Mouse (Mus musculus) spleen, postnatal 14 days (tissue): ENCODE measurements around the gene Gpr37l1.
A peak's percentile ranks its signal among the peaks of the same experiment; 100 is the strongest.

ENCODE experiments used
- DNase-seq, 2 experiments: peaks; one replicate each; pipeline ENCODE4 v3.0.0; 2021 to 2022; ENCODE audit warnings: low spot score in 2 of 2

Gpr37l1 gene

DNA sequence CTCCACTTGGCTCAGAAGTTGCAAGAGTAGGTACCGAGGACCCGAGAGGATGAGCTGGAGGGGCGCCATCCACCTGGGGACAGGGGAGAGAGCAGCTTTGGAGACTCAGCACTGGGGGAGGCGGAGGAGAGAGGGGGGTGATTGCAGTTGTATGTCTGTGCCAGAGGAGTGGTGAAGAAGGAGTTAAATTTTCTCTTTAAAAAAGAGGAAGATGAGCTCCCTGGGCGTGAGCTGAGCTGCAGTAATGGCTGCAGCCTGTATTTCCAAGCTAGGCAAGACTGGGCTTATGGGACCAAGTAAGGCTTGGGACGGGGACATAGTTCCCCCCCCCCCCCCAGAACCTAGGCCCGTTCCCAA lies 19.8 kb downstream of the Gpr37l1 start:
- DNase-seq = no peak

DNA sequence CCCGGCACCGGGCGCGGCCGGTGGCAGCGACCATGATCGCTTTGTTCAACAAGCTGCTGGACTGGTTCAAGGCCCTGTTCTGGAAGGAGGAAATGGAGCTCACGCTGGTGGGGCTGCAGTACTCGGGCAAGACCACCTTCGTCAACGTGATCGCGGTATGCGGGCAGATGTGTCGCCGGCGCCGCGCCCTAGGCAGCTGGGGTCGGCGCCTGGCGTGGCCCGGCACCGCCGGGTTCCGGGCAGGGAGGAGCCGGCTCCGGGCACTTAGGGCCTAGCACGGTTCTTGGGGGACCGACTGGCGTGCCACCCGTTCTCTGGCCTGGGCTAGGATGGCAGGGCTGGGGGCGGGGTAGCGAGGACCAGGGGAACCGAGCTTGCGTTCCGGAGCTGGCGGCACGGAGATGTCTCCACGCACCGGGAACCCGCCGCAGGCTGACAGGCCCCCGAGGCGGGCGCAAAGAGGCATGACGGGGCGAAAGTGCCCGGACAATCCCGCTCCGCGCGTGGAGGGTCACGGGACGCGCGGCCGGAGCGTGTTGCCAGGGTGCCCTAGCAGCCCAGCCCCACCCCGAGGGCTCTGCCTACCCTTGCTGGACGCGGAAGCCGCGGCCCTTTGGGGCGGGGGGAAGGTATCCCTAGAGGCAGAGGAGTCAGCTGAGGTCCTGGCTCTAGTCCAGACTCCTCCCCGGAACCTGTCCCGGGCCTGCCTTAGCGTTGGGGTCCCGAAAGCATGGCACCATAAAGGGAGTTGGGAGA lies 20.4 kb downstream of the Gpr37l1 start:
- DNase-seq = peak; percentile 58 to 65

DNA sequence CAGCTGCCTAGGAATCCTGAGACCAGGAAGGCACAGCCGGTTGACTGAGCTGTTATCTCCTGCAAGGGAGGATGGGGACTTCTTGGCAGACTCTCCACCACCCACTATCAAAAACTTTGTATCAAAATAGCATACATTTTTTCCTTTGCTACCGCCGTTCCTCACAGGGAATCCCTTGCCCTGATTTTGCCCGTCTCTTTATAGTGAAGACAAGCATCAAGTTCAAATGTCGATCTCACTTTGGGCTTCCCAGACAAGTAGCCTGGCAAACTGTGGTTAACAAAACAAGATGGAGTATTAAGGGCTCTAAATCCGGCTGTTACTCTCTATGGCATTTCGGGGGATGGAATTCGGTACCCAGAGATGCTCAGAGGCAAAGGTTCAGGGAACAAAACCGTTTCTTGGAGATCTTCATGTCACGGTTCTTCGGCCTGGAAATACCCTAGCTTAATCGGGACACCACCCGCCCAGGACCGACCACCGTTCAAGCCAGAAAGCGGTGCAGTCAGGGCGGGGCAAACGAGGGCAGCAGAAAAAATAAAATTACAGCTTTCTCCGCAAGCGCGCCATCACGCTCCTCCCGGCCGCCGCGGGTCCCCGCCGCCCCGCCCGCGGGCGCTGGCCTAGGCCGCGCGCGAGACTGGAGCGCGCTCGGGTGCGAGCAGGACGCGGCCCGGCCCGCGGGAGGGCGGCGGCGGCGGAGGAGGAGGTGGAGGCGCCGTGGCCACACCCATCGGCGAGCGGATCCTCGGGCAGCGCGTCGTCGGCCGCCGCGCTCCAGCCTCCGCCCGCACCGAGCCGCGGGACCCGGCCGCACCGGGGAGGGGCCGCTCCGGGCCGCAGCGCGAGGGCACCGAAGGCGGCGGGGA lies 21.2 kb downstream of the Gpr37l1 start, which contains the start of gene Arl8a:
TSS of gene Arl8a (plus strand) at position 748 of the 869 bp plus-strand sequence.
- DNase-seq = peak; percentile 74 to 84

DNA sequence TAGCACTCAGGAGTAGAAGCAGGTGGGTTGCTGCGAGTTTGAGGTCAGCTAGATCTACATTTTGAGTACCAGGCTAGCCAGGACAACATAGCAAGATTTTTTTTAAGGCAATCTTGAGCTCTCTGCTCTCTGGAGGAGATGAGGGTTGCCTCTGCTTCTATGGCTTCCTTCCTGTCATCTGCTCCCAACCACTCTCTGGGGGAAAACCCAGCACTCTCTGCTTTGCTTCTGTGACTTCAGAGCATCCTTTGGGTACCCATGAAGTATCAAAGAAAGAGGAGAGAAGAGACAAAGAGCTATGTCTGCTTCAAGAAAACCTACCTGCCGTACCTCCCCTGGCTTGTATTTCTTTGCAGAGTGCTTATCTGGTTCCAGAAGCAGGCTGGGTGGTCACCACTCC lies 23.5 kb downstream of the Gpr37l1 start:
- DNase-seq = no peak

DNA sequence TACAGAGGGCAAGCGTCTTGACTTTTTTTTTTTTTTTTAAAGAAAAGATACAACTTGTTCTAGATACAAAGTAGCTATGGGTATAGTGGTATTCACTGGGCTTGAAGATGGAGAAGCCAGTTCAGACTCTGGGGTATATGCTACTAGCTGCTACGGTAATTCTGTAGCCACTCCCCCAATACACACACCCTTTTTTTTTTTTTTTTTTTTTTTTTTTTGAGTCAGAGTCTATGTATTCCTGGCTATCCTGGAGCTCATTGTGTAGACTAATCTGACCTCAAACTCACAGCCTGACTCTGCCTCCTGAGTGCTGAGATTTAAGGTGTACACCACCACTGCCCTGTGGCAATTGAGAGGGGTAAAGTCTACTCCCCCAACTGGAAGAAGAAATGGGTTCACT lies 25.0 kb downstream of the Gpr37l1 start:
- no peak for DNase-seq

DNA sequence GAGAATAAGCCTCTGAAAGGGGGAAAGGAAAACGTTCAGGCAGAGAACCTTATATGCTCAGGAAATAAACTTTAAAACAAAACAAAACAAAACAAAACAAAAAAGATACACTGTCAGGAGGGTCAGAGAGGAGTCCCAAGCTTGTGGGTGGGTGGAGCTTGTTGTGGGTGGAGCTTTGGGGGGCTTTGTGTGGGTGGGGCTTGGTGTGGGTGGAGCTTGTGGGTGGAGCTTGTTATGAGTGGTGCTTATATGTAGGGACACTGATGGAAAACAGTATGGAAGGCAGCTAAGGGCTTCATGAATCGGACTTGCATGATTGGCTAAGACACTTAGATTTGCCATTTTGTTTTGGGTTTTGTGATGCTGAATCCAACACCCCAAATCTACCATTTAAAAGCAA lies 27.6 kb downstream of the Gpr37l1 start:
- peak in 1 of 2 experiments; percentile 7 for DNase-seq

DNA sequence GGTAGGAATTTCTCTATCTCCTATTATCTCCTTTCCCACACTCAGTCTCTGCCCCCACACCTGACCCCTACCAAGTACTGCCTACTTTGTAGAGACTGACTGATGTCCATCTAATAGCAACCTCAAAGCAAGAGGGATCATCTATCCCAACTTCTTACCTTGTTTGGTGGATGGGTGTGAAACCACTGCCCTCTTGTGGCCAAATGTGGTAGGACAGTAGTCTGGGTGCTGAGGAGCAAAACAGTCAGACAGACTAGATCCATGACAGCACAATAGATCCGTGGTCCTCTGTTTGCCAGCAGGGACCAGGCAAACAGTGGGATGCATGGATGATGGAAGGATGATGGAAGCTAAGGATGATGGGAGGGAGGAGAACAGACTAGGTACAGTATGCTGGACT lies 31.0 kb downstream of the Gpr37l1 start:
- DNase-seq = peak; percentile 42 to 61

DNA sequence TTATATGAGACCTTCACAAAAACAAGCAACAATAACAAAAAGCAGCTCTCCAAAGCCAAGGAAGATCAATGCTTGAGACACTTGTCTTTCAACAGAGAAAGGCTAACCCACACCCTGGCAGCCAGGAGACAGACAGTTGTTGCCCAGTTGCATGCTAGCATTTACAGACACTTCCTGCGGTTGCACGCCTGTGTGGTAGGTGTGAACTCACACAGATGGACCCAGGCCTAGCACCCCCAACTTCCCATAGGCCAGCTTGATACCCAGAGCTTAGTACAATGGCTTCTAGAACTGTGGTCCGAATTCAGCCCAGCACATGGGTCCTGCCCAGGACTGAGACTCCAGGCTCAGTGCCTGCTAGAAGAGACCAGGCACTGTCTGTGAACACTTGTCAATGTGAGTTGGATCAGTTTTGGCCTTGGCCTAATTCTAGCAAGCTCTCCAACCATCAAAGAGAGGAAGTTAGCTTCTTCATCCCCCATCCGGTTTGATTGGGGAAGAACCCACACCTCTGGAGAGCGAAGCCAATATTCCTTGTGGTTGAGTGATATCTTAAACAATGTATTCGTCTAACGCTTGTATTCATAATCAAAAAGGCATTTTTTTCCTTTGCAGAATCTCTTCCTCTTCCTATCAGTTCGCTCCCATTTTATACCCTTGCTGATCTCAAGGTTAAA lies 32.2 kb downstream of the Gpr37l1 start:
- no peak for DNase-seq

DNA sequence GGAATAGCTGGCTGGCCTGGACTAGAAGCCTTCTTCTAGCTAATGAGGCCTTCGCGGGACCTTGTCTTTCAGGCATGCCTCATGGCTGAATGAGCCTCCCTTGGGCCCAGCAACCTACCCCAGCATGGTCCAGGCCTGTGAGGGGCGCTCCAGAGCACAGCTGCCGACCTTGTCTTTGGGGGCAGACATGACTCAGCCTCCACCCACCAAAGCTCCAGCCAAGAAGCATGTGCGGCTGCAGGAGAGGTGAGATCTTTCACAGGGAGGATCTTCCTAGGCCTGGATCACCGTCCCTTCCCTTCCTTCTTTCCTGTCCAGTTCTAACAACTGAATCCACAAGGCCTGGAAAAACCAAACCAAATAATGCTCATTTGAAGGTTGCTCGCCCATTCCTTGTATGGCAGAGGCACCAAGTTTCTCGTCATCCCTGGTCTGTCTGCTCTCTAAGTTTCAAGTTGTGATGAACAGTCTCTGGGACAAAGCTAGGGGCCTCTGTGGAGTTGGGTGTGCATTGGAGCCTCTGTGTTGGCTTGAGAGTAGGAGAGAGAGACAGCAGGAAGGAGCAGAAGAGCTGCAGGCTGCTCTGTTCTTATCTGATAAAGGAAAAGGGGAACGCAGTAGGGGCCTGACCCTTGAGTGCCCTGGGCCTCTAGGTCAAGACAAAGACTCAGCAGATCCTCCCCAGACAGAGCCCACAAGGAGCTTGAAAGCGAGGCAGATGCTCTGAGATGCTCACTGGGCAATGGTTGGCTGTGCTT lies 33.6 kb downstream of the Gpr37l1 start:
- DNase-seq = peak in 1 of 2 experiments; percentile 15

DNA sequence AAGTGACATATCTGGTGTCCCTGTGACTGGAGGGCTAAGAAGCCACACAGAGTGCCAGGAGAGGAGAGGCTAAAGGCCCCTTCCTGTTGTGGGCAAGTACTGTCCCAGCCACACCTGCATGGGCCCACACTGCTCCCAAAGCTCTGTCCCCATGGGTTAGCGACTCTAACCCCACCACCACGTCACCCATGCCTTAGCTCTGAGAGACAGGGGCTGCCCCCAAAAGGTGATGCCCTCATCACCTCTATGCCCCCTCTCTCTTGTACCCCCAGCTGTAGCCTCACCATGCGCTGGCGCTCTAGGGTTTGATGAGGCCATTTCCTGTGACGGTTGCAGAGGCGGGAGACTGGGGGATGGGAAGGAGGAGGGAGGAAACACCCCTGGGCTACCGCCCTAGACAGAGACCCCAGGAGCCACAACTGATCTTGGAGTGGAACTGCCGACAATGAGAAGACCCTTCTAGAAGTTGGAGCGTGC lies 34.5 kb downstream of the Gpr37l1 start:
- peak in 1 of 2 experiments; percentile 33 for DNase-seq

DNA sequence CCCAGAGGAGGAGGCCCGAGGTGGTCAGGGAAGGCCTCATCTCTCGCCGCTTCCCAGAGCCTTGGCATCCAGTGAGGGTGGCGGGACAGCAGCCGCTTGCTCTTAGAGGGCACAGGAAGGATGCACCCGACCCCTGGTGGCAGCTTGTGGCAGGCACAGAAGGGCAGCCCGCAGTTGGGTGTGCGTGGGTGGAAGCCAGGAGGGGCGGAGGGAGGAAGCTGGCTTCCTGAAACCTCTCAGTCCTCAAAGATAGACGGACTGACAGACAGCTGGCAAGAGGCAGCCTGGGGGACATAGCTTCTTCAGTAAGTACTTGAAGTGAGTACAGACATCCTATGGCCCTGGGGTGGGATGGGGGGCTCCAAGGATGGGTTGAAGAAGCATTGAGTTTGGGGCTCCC lies 35.0 kb downstream of the Gpr37l1 start, which contains the start of gene Ptpn7:
TSS of gene Ptpn7 (plus strand) at position 228 of the 400 bp plus-strand sequence.
- DNase-seq = peak; percentile 81 to 89

DNA sequence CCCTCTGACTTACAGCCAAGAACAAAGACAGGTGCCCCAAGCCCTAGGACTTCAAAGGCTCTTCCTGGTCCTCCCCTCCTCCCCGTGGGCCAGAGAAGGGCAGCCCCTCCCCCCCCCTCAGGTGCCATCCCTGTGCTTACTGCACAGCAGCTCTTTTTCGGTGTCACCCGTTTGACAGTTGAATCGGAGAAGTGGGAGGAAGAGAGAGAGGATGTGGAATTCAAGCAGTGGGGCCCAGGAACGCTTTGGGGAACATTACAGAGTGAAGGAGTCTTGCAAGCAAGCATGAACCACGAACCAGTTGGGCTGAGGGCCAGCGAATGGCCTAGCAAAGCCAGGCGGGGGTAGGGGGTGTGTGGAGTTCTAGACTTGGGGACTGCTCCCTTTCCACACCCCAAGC lies 35.9 kb downstream of the Gpr37l1 start:
- DNase-seq = no peak

DNA sequence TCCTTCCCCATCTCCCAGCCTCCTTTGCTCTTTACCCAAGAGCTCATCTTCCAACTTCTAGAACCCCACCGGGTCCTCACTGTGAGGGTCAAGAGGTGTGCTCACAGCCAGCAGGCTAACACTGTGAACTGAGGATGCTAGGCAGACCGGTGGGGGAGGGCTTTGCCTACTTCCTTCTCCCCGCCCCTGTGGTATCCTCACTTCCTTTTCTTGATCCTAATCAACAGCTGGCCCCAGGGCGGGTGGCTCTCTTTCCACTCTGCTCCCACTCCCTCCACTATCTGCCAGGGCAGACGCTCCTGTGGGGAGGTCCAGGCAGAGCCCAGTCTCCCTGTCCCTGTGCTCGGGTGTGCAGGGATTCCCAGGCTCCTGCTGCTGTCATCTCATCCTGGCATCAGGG lies 36.4 kb downstream of the Gpr37l1 start:
- peak; percentile 39 to 52 for DNase-seq

DNA sequence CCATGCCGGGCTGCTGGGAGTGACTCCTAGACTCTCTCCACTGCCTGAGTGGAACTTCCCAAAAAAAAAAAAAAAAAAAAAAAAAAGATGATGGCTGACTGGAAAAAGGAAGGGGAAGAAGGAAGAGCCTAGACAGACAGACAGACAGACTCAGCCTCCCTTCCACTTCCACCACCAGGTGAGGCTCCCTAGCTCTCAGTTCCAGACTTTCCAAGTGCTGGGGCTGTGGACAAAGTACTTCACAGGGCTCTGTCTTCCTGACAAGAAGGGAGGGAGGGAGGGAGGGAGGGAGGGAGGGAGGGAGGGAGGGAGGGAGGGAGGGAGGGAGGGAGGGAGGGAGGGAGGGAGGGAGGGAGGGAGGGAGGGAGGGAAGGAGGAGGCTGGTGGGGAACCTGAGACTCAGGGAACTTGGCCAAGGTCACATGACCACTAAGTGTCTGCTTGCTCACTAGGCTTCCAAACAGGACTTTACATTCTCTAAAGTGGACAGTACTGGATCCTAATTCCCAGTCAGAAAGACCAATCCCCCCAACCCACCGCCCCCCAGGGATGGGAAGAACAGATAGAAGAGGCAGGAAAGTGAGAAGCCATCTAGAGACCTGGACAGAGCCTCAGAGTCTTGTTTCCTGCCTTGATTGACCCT lies 37.0 kb downstream of the Gpr37l1 start:
- DNase-seq = no peak

DNA sequence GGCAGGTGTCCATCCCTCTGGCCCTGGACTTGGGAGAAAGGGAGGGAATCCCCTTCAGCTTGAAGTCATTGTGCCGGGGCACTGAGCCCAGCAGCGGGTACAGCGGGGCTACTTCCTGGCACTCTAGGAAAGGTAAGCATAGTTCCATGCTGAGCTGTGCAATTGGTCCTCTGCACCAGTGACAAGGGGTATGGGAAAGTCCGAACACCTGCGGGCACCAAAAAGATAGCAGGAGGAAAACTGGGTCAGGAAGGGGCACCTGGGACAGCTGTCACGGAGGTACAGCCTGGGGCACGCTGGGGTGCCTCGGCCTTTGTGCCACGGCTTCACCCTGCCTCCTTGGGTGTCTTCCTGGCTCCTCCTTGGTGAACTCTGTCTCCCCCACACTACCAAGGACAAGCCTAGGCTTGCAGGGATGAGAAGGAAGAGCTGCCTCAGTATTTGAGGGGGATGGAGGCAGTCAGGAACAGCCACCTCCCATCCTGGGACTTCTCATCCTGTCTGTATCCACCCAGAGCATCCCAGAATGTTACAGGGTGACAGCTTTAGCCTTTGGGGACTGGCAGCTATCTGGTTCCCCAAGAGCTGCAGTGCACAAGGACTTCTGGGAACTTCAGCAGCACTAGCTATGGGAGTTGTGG lies 37.8 kb downstream of the Gpr37l1 start:
- no peak for DNase-seq

DNA sequence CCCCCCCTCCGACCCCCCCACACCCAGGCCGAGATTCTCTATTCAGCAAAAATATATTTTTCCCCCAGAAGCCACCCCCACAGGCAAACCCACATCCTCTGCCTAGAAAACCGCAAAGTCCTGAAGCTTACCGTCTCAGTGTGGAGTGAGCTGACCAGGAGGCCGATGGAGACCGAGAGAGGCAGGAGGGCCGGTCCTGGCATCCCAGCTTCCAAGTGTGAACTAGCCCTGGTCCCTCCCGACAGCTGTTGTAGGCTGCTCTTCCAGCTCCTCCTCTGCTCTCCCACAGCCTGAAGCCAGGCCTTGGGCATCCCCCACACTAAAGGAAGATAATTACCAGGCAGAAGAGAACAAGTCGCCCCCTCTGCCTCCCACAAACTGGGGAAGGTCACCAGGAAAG lies 38.5 kb downstream of the Gpr37l1 start:
- DNase-seq = no peak

DNA sequence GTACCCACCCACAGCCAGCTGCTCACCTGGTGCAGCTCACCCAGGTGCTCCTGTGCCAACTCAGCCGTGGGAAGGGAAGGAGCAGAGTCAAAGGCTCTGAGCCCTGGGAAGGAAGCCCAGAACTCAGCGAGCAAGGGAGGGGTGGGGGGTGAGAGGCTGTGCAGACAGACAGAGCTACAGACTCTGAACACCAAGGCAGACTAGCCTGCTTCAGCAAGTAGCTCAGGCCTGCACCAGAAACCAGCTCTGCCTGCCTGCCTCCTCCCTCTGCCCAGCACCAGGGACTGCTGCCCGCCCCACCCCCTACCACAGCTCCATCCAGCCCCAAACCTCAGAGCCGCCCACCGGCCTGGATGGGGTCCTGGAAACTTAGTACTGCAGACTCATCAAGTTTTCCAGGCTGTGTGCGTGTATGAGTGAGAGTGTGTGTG lies 39.5 kb downstream of the Gpr37l1 start:
- DNase-seq = no peak

DNA sequence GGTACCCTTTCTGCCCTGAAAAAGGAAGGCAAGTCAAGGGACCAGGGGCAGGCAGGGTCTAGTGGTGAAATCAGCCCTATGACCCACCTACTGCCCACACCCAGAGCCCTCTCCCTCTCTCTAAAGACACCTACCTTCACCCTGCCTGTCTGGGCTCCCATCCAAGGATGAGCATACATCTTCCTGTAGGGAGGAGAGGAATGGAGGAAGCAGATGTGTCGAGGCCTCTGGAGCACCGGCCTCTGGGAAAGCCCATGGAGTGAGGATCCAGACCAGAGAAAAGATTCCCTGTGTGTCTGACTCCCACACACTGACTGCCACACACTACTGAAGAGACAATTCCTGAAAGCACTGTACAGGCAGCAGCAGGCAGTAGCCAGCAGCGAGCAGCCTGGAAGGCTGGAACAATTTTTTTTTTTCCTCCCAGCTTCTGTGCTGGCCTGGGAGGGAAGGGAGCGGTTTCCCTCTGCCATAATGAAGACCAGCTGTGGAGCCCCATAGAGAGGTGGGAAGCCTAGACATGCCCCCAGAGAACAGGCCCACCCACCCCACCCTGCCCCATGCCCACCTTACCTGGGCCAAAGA lies 40.9 kb downstream of the Gpr37l1 start:
- DNase-seq = no peak

DNA sequence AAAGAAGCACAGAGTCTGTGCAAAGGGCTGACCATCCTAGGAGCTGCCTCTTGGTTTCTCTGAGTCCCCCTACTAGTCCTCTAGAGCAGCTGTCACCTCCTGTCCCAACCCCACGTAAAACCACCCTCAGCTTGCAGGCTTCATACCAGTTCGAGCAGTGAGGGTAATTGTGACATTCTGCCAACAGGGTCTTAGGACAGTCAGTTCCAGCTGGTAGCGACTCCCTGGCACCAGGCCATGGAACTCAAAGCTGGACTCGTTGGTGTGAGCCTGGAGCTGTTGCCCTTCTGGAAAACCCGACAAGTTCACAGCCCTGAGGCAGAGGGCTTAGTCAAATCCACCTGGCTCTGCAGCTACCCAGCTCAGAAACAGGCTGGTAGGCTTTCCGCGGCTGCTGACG lies 41.5 kb downstream of the Gpr37l1 start:
- no peak for DNase-seq
